ENCODE assay signal across 8 mouse cellular contexts in genomic region chr9:103007699-103008078, GRCm38 (mm10). TPM values are rescaled to one million over a fixed set of nuclear protein-coding genes. Genes with fewer than 3 reads are reported as not detected.
DNase-seq lines count a peak whose midpoint lies in the region; ATAC-seq and TF ChIP-seq lines count a peak whose summit lies in the region.

No protein-coding gene starts in this region.

- peaks cover 38% of the 10 kb centered on the region for H3K27me3 ChIP-seq in heart, embryonic 10.5 days (ENCODE audit: insufficient read depth, poor library complexity, severe bottlenecking)
- H3K27me3 ChIP-seq in stomach, embryonic 14.5 days (ENCODE audit: control insufficient read depth, insufficient read depth, low read length), result no peaks in the 10 kb centered on the region

- peak; percentile 45; the same call in 1 of the 2 replicates for ATAC-seq in frontal cortex, adult (ENCODE audit: low TSS enrichment)
- ATAC-seq in stomach, embryonic 14.5 days (ENCODE audit: insufficient number of reproducible peaks, insufficient read depth, low FRiP score, low read depth), result peak; percentile 91

- H3K9ac ChIP-seq in stomach, embryonic 14.5 days (replicated peaks; ENCODE audit: low read depth, low read length), result peak overlapping the region; percentile 36; the same call in 1 of the 2 replicates

- no peak for DNase-seq in frontal cortex, adult 2 months (ENCODE audit: extremely low spot score in 1 of 2, low spot score in 1 of 2)
- peak; percentile 60 for DNase-seq in embryo, embryonic 11 days
- DNase-seq in heart, embryonic 10.5 days (ENCODE audit: low spot score), result peak; percentile 80
- peak; percentile 78 to 89 for DNase-seq in kidney, adult 8-10 months
- peak; percentile 85 for DNase-seq in lung, adult 2 months
- no peak for DNase-seq in thymus, postnatal 25 days

- H3K27ac ChIP-seq in heart, embryonic 10.5 days, result peak overlapping the region; percentile 84
- peak overlapping the region; percentile 86 for H3K27ac ChIP-seq in stomach, embryonic 14.5 days (ENCODE audit: low read length)

- H3K4me2 ChIP-seq in stomach, embryonic 14.5 days (replicated peaks; ENCODE audit: low read depth, low read length), result peak overlapping the region; percentile 94

- no peak for TF ChIP-seq CTCF in lung, adult 2 months (IDR thresholded peaks at IDR 0.05; ENCODE audit: insufficient read depth, low read length)

- H3K9me3 ChIP-seq in heart, embryonic 10.5 days, result no peaks in the 10 kb centered on the region
- H3K9me3 ChIP-seq in stomach, embryonic 14.5 days (ENCODE audit: control insufficient read depth, low read depth, low read length), result no peaks in the 10 kb centered on the region

- H3K4me3 ChIP-seq in heart, embryonic 10.5 days, result peak overlapping the region; percentile 66
- H3K4me3 ChIP-seq in lung, adult 2 months (replicated peaks; ENCODE audit: extremely low read depth, low read depth, low read length), result peak overlapping the region; percentile 81
- peak overlapping the region; percentile 49 for H3K4me3 ChIP-seq in stomach, embryonic 14.5 days (ENCODE audit: low read depth, low read length)

- no peaks in the 10 kb centered on the region for H3K36me3 ChIP-seq in heart, embryonic 10.5 days
- no peaks in the 10 kb centered on the region for H3K36me3 ChIP-seq in stomach, embryonic 14.5 days (ENCODE audit: control insufficient read depth, insufficient read depth, low read length)

- peak; percentile 75; the same call in 1 of the 2 replicates for TF ChIP-seq POLR2A in lung, adult 2 months (IDR thresholded peaks at IDR 0.05; ENCODE audit: borderline replicate concordance, extremely low read depth, low read depth, low read length)

- peaks cover 44% of the 10 kb centered on the region for H3K4me1 ChIP-seq in heart, embryonic 10.5 days
- H3K4me1 ChIP-seq in lung, adult 2 months (ENCODE audit: control insufficient read depth, insufficient read depth, low read length), result peaks cover 7% of the 10 kb centered on the region
- H3K4me1 ChIP-seq in stomach, embryonic 14.5 days (ENCODE audit: control insufficient read depth, insufficient read depth, low read length), result peaks cover 6% of the 10 kb centered on the region; the same call in 1 of the 2 replicates

- WGBS in heart, embryonic 10.5 days, result under 1% methylated on average over 15 of the region's 15 CpGs
- 6% methylated on average over 15 of the region's 15 CpGs for WGBS in lung, adult 2 months
- 1% methylated on average over 15 of the region's 15 CpGs for WGBS in stomach, embryonic 14.5 days

RNA-seq across cellular contexts. Expression of gene Slco2a1, which starts 19.2 kb away (rescaled TPM):
- polyA plus RNA-seq in frontal cortex, adult 2 months (2012; rRNA removed), result 0.52 and 0.76 TPM in 2 replicates
- 1.5 and 3.0 TPM in 2 replicates for polyA plus RNA-seq in heart, embryonic 10.5 days (2016; fragmentation: Nextera tagmentation; extraction: Ambion mirVana)
- 289 and 334 TPM in 2 replicates for polyA plus RNA-seq in lung, adult 2 months (2012; rRNA removed)
- 8.8 and 9.1 TPM in 2 replicates for polyA plus RNA-seq in stomach, embryonic 14.5 days (2014; fragmentation: Nextera tagmentation; extraction: Ambion mirVana)

Comparison
In these comparisons a context has a peak if more than half of its experiments do, and no peak if none do; other contexts are left out.
1. DNase-seq: peak in embryo, embryonic 11 days (single experiment), heart, embryonic 10.5 days (single experiment), kidney, adult 8-10 months (2 of 2) and lung, adult 2 months (single experiment); none in frontal cortex, adult 2 months (0 of 2) and thymus, postnatal 25 days (single experiment).
2. RNA of gene Slco2a1, which starts 19.2 kb away (polyA plus RNA-seq): 289 to 334 TPM in lung, adult 2 months; 8.8 to 9.1 TPM in stomach, embryonic 14.5 days, 1.5 to 3.0 TPM in heart, embryonic 10.5 days and 0.52 to 0.76 TPM in frontal cortex, adult 2 months; every median in the first group is over 10 times any median in the second.
3. Peak in every context shown above with its lines, with median percentiles within 50 percentile points of each other: H3K4me3 ChIP-seq.